Mouse (Mus musculus) 3T3-L1 (cell line): ENCODE results near the gene Rpl27.
A peak's percentile ranks its signal among the peaks of the same experiment; 100 is the strongest.
"Not testable (repeated sequence)": the region's sequence is repeated elsewhere in the genome, so short reads cannot be mapped to it uniquely, and the experiment has no call there.

ENCODE experiments used
- DNase-seq: peaks from one replicate; pipeline ENCODE4 v3.0.0-alpha.2; 2015; ENCODE audit warnings: low read depth, low spot score

The Rpl27 gene

GRCm38 (mm10) chr11:101467477-101468262 lies 25.6 kb downstream of the Rpl27 start:
- DNase-seq = peak; percentile 93

GRCm38 (mm10) chr11:101468263-101468688 lies 26.2 kb downstream of the Rpl27 start:
- no peak for DNase-seq

GRCm38 (mm10) chr11:101468731-101469130 lies 26.6 kb downstream of the Rpl27 start:
- DNase-seq = peak; percentile 23

- no peak for DNase-seq
These were observed 27.1 kb downstream of the Rpl27 start for GRCm38 (mm10) chr11:101469155-101469554.

GRCm38 (mm10) chr11:101470206-101470605 lies 28.1 kb downstream of the Rpl27 start:
- DNase-seq = no peak

- DNase-seq = no peak
These were observed 29.8 kb downstream of the Rpl27 start for GRCm38 (mm10) chr11:101471926-101472325.

GRCm38 (mm10) chr11:101472336-101472735 lies 30.2 kb downstream of the Rpl27 start:
- no peak for DNase-seq

GRCm38 (mm10) chr11:101473686-101474085 lies 31.6 kb downstream of the Rpl27 start:
- not testable (repeated sequence) for DNase-seq

- DNase-seq = no peak
These were observed 32.2 kb downstream of the Rpl27 start for GRCm38 (mm10) chr11:101474298-101474697.

- not testable (repeated sequence) for DNase-seq
These were observed 34.3 kb downstream of the Rpl27 start for GRCm38 (mm10) chr11:101476361-101476760.

GRCm38 (mm10) chr11:101477194-101477551 lies 35.1 kb downstream of the Rpl27 start:
- no peak for DNase-seq

GRCm38 (mm10) chr11:101477552-101478211 lies 35.6 kb downstream of the Rpl27 start:
- DNase-seq = no peak

- no peak for DNase-seq
These were observed 37.1 kb downstream of the Rpl27 start for GRCm38 (mm10) chr11:101479171-101479635.

- no peak for DNase-seq
These were observed 38.8 kb downstream of the Rpl27 start for GRCm38 (mm10) chr11:101480912-101481311.

GRCm38 (mm10) chr11:101483804-101484203 lies 41.7 kb downstream of the Rpl27 start:
- DNase-seq = no peak

- no peak for DNase-seq
These were observed 42.1 kb downstream of the Rpl27 start for GRCm38 (mm10) chr11:101484245-101484644.

- DNase-seq = no peak
These were observed 42.7 kb downstream of the Rpl27 start for GRCm38 (mm10) chr11:101484814-101485213.

GRCm38 (mm10) chr11:101485509-101486028 lies 43.5 kb downstream of the Rpl27 start:
- no peak for DNase-seq

GRCm38 (mm10) chr11:101486126-101486525 lies 44.0 kb downstream of the Rpl27 start:
- DNase-seq = no peak
